Mouse (Mus musculus) hindbrain, embryonic 13.5 days (tissue): ENCODE results near the gene Frs2. TPM values are rescaled to one million over a fixed set of nuclear protein-coding genes. Genes with fewer than 3 reads are reported as not detected.

ENCODE experiments used
- ATAC-seq: fragments of 200-750 bp; cut with Nextera tagmentation; 2 replicates; pipeline ENCODE4 v1.8.0; 2017; ENCODE audit warnings: moderate TSS enrichment; ENCODE audit not compliant: low FRiP score
- H3K27ac ChIP-seq: fragments of 300-500 bp; sonication (generic); 2 replicates; pipeline ENCODE4 v1.5.1; 2015; ENCODE audit warnings: inconsistent platforms, mild to moderate bottlenecking, moderate library complexity
- H3K27me3 ChIP-seq: fragments of 300-500 bp; sonication (generic); 2 replicates; pipeline ENCODE4 v1.6.1; 2015; ENCODE audit warnings: mild to moderate bottlenecking, inconsistent platforms
- H3K36me3 ChIP-seq: fragments of 300-500 bp; sonication (generic); 2 replicates; pipeline ENCODE4 v1.6.1; 2015; ENCODE audit warnings: mild to moderate bottlenecking, inconsistent platforms
- H3K4me1 ChIP-seq: fragments of 300-500 bp; sonication (generic); replicated peaks from 2 replicates; pipeline ENCODE4 v1.6.1; 2015; ENCODE audit warnings: inconsistent platforms
- H3K4me2 ChIP-seq: fragments of 300-500 bp; sonication (generic); 2 replicates; pipeline ENCODE4 v1.6.1; 2015; ENCODE audit warnings: inconsistent platforms, mild to moderate bottlenecking, moderate library complexity
- H3K4me3 ChIP-seq: fragments of 300-500 bp; sonication (generic); 2 replicates; pipeline ENCODE4 v1.5.1; 2015; ENCODE audit warnings: mild to moderate bottlenecking, inconsistent platforms
- H3K9ac ChIP-seq: fragments of 300-500 bp; sonication (generic); 2 replicates; pipeline ENCODE4 v1.6.1; 2015; ENCODE audit warnings: mild to moderate bottlenecking, inconsistent platforms
- H3K9me3 ChIP-seq: fragments of 300-500 bp; sonication (generic); 2 replicates; pipeline ENCODE4 v1.6.1; 2016; ENCODE audit warnings: inconsistent platforms
- WGBS: fragments of 180-500 bp; shearing (Covaris S2); methylation state at CpG from one replicate; pipeline ENCODE4 v1.1.7; 2015; 5-methylcytosine and 5-hydroxymethylcytosine counted together
- polyA plus RNA-seq: library from polyadenylated mRNA; unstranded; fragments of >200 nt; fragmentation: Nextera tagmentation; extraction: Ambion mirVana; gene quantifications from 2 replicates; pipeline ENCODE4 v1.2.1, GENCODE M21; 2015

The Frs2 gene
- polyA plus RNA-seq, 1 experiment from 2014 or later = 18.6 TPM

- H3K36me3 ChIP-seq = peaks cover 2% of the 10 kb centered on the region
- peaks cover 12% of the 10 kb centered on the region for H3K4me1 ChIP-seq
- ATAC-seq = no peak
- H3K27ac ChIP-seq = no peak overlapping the region
- no peaks in the 10 kb centered on the region for H3K27me3 ChIP-seq
- H3K4me2 ChIP-seq = no peak overlapping the region
- H3K9ac ChIP-seq = no peak overlapping the region
- 82% methylated on average over 4 of the region's 4 CpGs for WGBS
- H3K9me3 ChIP-seq = no peaks in the 10 kb centered on the region
- no peak overlapping the region for H3K4me3 ChIP-seq
These were observed 58.7 kb downstream of the Frs2 start for GRCm38 (mm10) chr10:117089628-117090027.

- no peak overlapping the region for H3K4me2 ChIP-seq
- 84% methylated on average over 2 of the region's 2 CpGs for WGBS
- H3K27ac ChIP-seq = no peak overlapping the region
- no peak for ATAC-seq
- peaks cover 47% of the 10 kb centered on the region for H3K36me3 ChIP-seq
- H3K27me3 ChIP-seq = no peaks in the 10 kb centered on the region
- no peaks in the 10 kb centered on the region for H3K4me1 ChIP-seq
- no peak overlapping the region for H3K9ac ChIP-seq
- no peak overlapping the region for H3K4me3 ChIP-seq
- H3K9me3 ChIP-seq = no peaks in the 10 kb centered on the region
These were observed 66.4 kb downstream of the Frs2 start for GRCm38 (mm10) chr10:117081914-117082359.

DNA sequence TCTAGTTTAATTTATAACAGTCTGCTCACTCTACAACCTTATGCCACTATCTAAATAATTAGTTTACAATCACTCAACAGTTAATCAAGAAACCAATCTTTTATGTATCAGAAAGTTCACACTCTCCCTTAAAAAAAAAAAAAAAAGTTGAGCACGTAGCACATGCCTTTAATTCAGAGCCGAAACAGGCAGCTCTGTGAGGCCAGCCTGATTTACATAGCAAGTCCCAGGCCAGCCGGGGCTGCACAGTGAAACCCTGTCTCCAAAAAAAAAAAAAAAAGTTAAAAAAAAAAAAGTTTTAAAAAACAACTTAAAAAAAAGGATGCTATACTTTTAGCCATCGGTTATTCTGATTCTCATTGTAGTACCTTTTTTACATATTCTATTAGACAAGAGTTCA, 67.0 kb downstream of the Frs2 start:
- H3K4me1 ChIP-seq = no peaks in the 10 kb centered on the region
- H3K36me3 ChIP-seq = peaks cover 53% of the 10 kb centered on the region
- no peak overlapping the region for H3K4me3 ChIP-seq
- H3K9ac ChIP-seq = no peak overlapping the region
- no peak overlapping the region for H3K27ac ChIP-seq
- WGBS = 83% methylated on average over 4 of the region's 4 CpGs
- H3K9me3 ChIP-seq = no peaks in the 10 kb centered on the region
- no peak overlapping the region for H3K4me2 ChIP-seq
- H3K27me3 ChIP-seq = no peaks in the 10 kb centered on the region
- ATAC-seq = no peak

DNA sequence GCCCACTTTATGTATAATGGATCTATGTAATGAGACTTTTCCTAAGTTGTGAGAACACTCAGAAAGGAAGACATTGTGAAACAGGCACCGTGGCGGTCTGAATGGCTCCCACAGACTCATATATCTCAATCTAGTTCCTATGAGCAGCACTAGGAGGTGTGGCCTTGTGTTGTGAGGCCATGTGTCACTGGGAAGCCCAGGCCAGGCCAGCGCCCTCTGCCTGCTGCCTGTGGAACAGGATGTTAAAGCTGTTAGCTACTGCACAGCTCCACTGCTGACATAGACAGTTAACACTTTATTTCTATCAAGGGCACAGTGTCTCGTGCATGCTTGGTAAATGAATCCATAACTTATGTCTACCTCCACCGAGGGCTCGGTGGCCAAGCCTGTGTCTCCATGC, 70.0 kb downstream of the Frs2 start:
- H3K4me2 ChIP-seq = no peak overlapping the region
- H3K4me3 ChIP-seq = no peak overlapping the region
- no peaks in the 10 kb centered on the region for H3K4me1 ChIP-seq
- H3K27ac ChIP-seq = no peak overlapping the region
- ATAC-seq = 0 out of 2 replicates have a peak, but pooled peaks have one; percentile 21
- no peaks in the 10 kb centered on the region for H3K9me3 ChIP-seq
- 73% methylated on average over 6 of the region's 6 CpGs for WGBS
- peaks cover 63% of the 10 kb centered on the region for H3K36me3 ChIP-seq
- H3K9ac ChIP-seq = no peak overlapping the region
- no peaks in the 10 kb centered on the region for H3K27me3 ChIP-seq

DNA sequence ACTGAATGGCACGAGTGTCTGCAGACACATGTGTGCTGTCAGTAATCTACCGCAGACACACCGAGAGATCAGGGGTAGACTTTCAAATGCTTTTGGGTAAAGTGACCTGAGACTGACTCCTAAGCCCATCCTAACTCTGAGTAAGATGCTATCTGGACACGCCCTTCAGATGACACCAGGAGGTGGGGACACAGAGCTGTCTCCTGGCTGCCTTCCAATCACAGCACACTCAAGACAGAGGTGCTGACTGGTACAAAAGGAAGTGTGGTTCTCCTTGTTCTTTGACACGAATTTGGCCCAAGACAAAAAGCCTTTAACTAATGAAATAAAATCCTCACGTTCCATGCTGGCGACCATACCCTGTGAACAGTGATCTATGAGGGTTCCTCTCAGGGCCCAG, 75.2 kb downstream of the Frs2 start:
- Histone ChIP-seq H3K4me3 (no peak overlapping the region), H3K4me2 (no peak overlapping the region), H3K9ac (no peak overlapping the region), H3K9me3 (no peaks in the 10 kb centered on the region), H3K4me1 (no peaks in the 10 kb centered on the region), H3K27ac (no peak overlapping the region), H3K36me3 (peaks cover 61% of the 10 kb centered on the region), H3K27me3 (no peaks in the 10 kb centered on the region)
- 83% methylated on average over 7 of the region's 7 CpGs for whole genome bisulfite sequencing
- no peak for ATAC-seq

DNA sequence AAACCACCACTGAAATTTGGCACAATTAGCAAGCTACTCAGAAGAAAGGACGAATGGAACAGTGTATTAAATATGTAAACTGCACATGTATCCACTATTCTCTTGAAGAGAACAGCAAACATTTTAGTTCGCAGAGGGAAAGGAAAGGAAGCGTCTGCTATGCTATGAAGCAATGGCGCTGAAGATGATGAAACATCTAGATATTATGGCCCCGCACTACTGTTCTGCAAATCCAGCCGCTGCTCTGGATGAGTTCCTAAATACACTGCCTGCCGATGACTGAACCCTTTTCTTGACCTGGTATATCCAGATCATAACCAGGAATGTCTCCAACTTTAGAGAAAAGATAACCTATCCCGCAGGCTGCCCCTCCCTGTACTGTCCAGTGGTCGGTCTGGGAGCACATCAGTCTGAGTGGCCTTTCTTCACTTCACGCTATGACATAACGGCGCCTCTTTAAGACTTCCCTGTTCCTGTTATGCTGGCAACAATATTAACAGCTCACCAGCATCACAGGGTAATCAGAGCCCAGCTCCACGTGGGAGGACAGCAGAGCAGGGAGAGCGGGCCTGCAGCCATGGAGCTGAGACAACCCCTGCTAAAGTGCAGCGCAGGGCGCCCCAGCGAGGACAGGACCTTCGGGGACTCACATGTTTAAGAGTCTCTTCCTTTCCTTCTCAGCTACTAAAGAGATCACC, 76.0 kb downstream of the Frs2 start:
- H3K36me3 ChIP-seq = peaks cover 56% of the 10 kb centered on the region

GRCm38 (mm10) chr10:117069109-117069508, 79.2 kb downstream of the Frs2 start:
- Histone ChIP-seq H3K4me2 (no peak overlapping the region), H3K27ac (no peak overlapping the region), H3K9me3 (no peaks in the 10 kb centered on the region), H3K4me1 (no peaks in the 10 kb centered on the region), H3K36me3 (peaks cover 34% of the 10 kb centered on the region), H3K9ac (no peak overlapping the region), H3K4me3 (no peak overlapping the region), H3K27me3 (no peaks in the 10 kb centered on the region)
- no peak for ATAC-seq
- over 99% methylated on average over 3 of the region's 3 CpGs for WGBS

More for the DNA sequence above, 76.0 kb downstream of the Frs2 start:
- Histone ChIP-seq H3K9ac (no peak overlapping the region), H3K9me3 (no peaks in the 10 kb centered on the region), H3K27me3 (no peaks in the 10 kb centered on the region), H3K4me1 (no peaks in the 10 kb centered on the region), H3K27ac (no peak overlapping the region), H3K4me2 (no peak overlapping the region), H3K4me3 (no peak overlapping the region)
- ATAC-seq = no peak
- 94% methylated on average over 18 of the region's 18 CpGs for WGBS

DNA sequence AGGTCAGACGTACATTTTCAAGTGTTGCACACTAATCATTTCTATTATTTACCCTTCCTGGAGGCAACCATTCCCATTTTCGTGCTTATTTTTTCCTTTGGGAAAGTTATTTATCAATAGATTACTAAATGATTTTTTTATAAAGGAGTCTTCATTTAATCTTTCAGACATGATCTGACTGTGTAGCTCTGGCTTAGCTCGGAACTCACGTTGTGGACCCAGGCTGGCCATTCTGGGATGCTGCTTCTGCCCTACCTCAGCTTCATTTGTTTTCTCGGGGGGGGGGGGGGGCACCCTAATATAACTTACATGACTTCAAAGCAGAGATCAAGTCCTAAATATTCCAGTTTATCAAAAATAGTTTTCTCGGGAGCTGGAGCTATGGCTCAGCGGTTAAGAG, 84.3 kb downstream of the Frs2 start:
- peaks cover 31% of the 10 kb centered on the region for H3K36me3 ChIP-seq
- H3K27ac ChIP-seq = peak overlapping the region; percentile 86
- H3K27me3 ChIP-seq = no peaks in the 10 kb centered on the region
- H3K4me2 ChIP-seq = peak overlapping the region; percentile 72
- peak overlapping the region; percentile 58; the same call in 1 of the 2 replicates for H3K9ac ChIP-seq
- H3K4me3 ChIP-seq = peak overlapping the region; percentile 94
- H3K4me1 ChIP-seq = peaks cover 16% of the 10 kb centered on the region
- peak; percentile 62 for ATAC-seq
- no peaks in the 10 kb centered on the region for H3K9me3 ChIP-seq
- 9% methylated on average over 7 of the region's 7 CpGs for WGBS

GRCm38 (mm10) chr10:117063254-117064021, 84.9 kb downstream of the Frs2 start, which contains the start of gene Cct2:
Gene Cct2, minus strand, starts transcription at chr10:117063814.
- H3K27ac ChIP-seq = peak within 1 kb of the TSS; percentile 91
- peak within 1 kb of the TSS; percentile 94 for H3K4me3 ChIP-seq
- peak within 1 kb of the TSS; percentile 87 for H3K9ac ChIP-seq
- peaks cover 22% of the 10 kb centered on the region for H3K4me1 ChIP-seq
- H3K9me3 ChIP-seq = no peaks in the 10 kb centered on the region
- WGBS = under 1% methylated on average over 68 of the region's 68 CpGs
- ATAC-seq = peak; percentile 95
- peak within 1 kb of the TSS; percentile 72 for H3K4me2 ChIP-seq
- H3K27me3 ChIP-seq = no peaks in the 10 kb centered on the region
- H3K36me3 ChIP-seq = peaks cover 37% of the 10 kb centered on the region

- Histone ChIP-seq H3K9me3 (no peaks in the 10 kb centered on the region), H3K4me3 (peak overlapping the region; percentile 94), H3K4me1 (peaks cover 22% of the 10 kb centered on the region), H3K9ac (peak overlapping the region; percentile 87), H3K36me3 (peaks cover 42% of the 10 kb centered on the region), H3K27me3 (no peaks in the 10 kb centered on the region), H3K4me2 (peak overlapping the region; percentile 72), H3K27ac (peak overlapping the region; percentile 91)
- ATAC-seq = peak; percentile 1; the same call in 1 of the 2 replicates
- 4% methylated on average over 15 of the region's 15 CpGs for WGBS
These were observed 85.5 kb downstream of the Frs2 start for GRCm38 (mm10) chr10:117062894-117063253.

- no peak for ATAC-seq
These were observed 92.7 kb downstream of the Frs2 start for GRCm38 (mm10) chr10:117055668-117056067.

GRCm38 (mm10) chr10:117049961-117050597, 98.3 kb downstream of the Frs2 start:
- 87% methylated on average over 4 of the region's 4 CpGs for WGBS
- peaks cover 65% of the 10 kb centered on the region for H3K36me3 ChIP-seq
- H3K4me2 ChIP-seq = no peak overlapping the region
- H3K4me3 ChIP-seq = no peak overlapping the region
- H3K9me3 ChIP-seq = no peaks in the 10 kb centered on the region
- no peak for ATAC-seq
- peaks cover 12% of the 10 kb centered on the region; the same call in 1 of the 2 replicates for H3K4me1 ChIP-seq
- H3K9ac ChIP-seq = no peak overlapping the region
- H3K27ac ChIP-seq = no peak overlapping the region
- no peaks in the 10 kb centered on the region; the same call in 1 of the 2 replicates for H3K27me3 ChIP-seq

More at GRCm38 (mm10) chr10:117055668-117056067, 92.7 kb downstream of the Frs2 start:
- Histone ChIP-seq H3K9me3 (no peaks in the 10 kb centered on the region), H3K27ac (no peak overlapping the region), H3K4me3 (no peak overlapping the region), H3K4me2 (no peak overlapping the region), H3K36me3 (peaks cover 98% of the 10 kb centered on the region), H3K9ac (no peak overlapping the region), H3K27me3 (no peaks in the 10 kb centered on the region), H3K4me1 (peaks cover 16% of the 10 kb centered on the region)
- 95% methylated on average over 4 of the region's 4 CpGs for WGBS
